Mouse (Mus musculus) megakaryocyte, embryonic 14.5 days (primary cell): ENCODE data around the gene Olfr1259.

Source experiments
- FLI1 ChIP-seq: IDR thresholded peaks from 2 replicates; pipeline ENCODE4 v1.6.1; 2012; ENCODE audit warnings: low read length, inconsistent platforms, mixed read lengths
- GATA1 ChIP-seq: IDR thresholded peaks from 3 replicates; pipeline ENCODE4 v1.6.1; 2012; ENCODE audit warnings: mixed read lengths, low read length, inconsistent platforms, borderline replicate concordance

GRCm38 (mm10) chr2:89990921-89991320, 42.5 kb upstream of the Olfr1259 start, which contains the start of gene Olfr1261:
- TF ChIP-seq GATA1, result no peak
- TF ChIP-seq FLI1, result no peak
